Mouse (Mus musculus) layer of hippocampus, postnatal 36 days (tissue): ENCODE results near the gene Ppp1r12b. TPM values are rescaled to one million over a fixed set of nuclear protein-coding genes. Genes with fewer than 3 reads are reported as not detected.

Experiments used
- DNase-seq, 2 experiments: peaks; one replicate each; pipeline ENCODE4 v3.0.0; 2022
- microRNA-seq, 2 experiments: library from miRNA; unstranded; fragments of <30 nt; microRNA quantifications; one replicate each; pipeline ENCODE4 v1.2.0; 2021
- total RNA-seq, 2 experiments: library from RNA; stranded (reverse); gene quantifications; 2 replicates each; pipeline ENCODE4 v1.2.3; 2021

Ppp1r12b gene
- total RNA-seq, 2 experiments from 2014 or later = 71.9 to 77.8 TPM

- no peak for DNase-seq
Observed at GRCm38 (mm10) chr1:134714166-134714565, 241.6 kb downstream of the Ppp1r12b start.

- DNase-seq = no peak
Observed at GRCm38 (mm10) chr1:134713421-134713969, 242.2 kb downstream of the Ppp1r12b start.

- no peak for DNase-seq
Observed at GRCm38 (mm10) chr1:134712781-134713299, 242.9 kb downstream of the Ppp1r12b start.

GRCm38 (mm10) chr1:134711653-134712052 is 244.1 kb downstream of the Ppp1r12b start:
- DNase-seq = no peak

GRCm38 (mm10) chr1:134711061-134711460 is 244.7 kb downstream of the Ppp1r12b start:
- DNase-seq = no peak

GRCm38 (mm10) chr1:134709411-134710306 is 246.1 kb downstream of the Ppp1r12b start:
- DNase-seq = no peak

GRCm38 (mm10) chr1:134708801-134709385 is 246.8 kb downstream of the Ppp1r12b start:
- peak; percentile 19 to 37 for DNase-seq

- no peak for DNase-seq
Observed at GRCm38 (mm10) chr1:134708274-134708673, 247.5 kb downstream of the Ppp1r12b start.

- no peak for DNase-seq
Observed at GRCm38 (mm10) chr1:134707516-134707915, 248.2 kb downstream of the Ppp1r12b start.

GRCm38 (mm10) chr1:134706549-134706948 is 249.2 kb downstream of the Ppp1r12b start:
- DNase-seq = no peak

Small RNAs within 50 kb of the gene (microRNA-seq; reads per million reads assigned to microRNA genes)
- gene Gm22232 = 0 reads per million in 2 experiments

Other genes starting within 250 kb of the Ppp1r12b start
- 1 to 10 TPM; 2.0 to 2.5 TPM for gene Ube2t, start 6.6 kb upstream of the Ppp1r12b start, total RNA-seq
- 1 to 10 TPM; 1.7 to 1.8 TPM for gene Lgr6, start 149.3 kb upstream of the Ppp1r12b start, total RNA-seq
- not detected for gene Ptpn7, start 176.8 kb upstream of the Ppp1r12b start, total RNA-seq
- 100 to 1,000 TPM; 251 to 253 TPM for gene Arl8a, start 190.9 kb upstream of the Ppp1r12b start, total RNA-seq
- gene Gpr37l1, start 211.7 kb upstream of the Ppp1r12b start, total RNA-seq = 100 to 1,000 TPM; 188 to 199 TPM